Mouse (Mus musculus) lung, postnatal 14 days (tissue): Measurements from ENCODE around the gene Maff.

Experiments used
- DNase-seq: peaks from one replicate; pipeline ENCODE4 v3.0.0; 2021

Maff gene

DNA sequence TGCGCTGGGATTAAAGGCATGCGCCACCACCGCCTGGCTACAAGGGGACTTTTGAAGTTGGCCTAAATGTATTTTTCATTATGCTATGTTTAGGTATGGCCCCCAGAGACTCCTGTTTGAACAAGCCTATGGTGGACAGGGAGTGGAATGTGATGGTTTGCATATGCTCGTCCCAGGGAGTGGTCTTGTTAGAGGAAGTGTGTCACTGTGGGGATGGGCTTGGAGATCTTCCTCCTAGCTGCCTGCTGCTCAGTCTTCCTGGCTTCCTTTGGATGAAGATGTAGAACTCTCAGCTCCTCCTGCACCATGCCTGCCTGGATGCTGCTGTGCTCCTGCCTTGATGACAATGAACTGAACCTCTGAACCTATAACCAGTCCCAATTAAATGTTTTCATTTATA lies 15.9 kb upstream of the Maff start:
- no peak for DNase-seq

DNA sequence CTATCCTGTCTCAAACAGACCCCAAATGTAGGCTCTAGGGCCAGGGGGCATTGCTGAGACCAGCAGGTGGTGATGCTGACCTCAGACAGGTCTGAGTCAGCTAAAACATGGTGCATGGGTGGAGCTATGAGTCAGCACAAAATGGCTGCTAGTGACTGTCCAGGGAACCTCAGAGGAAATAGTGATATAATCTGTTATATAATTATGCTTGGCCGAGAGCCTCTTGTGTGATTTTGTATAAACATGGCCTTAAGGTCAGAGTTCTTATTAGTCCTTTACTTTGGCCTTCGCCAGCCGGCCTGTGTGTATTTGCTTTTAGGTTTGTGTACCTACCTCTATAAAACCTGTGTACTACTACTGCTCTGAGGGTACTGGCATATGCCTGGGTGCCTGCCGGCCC lies 13.0 kb upstream of the Maff start:
- DNase-seq, result no peak

DNA sequence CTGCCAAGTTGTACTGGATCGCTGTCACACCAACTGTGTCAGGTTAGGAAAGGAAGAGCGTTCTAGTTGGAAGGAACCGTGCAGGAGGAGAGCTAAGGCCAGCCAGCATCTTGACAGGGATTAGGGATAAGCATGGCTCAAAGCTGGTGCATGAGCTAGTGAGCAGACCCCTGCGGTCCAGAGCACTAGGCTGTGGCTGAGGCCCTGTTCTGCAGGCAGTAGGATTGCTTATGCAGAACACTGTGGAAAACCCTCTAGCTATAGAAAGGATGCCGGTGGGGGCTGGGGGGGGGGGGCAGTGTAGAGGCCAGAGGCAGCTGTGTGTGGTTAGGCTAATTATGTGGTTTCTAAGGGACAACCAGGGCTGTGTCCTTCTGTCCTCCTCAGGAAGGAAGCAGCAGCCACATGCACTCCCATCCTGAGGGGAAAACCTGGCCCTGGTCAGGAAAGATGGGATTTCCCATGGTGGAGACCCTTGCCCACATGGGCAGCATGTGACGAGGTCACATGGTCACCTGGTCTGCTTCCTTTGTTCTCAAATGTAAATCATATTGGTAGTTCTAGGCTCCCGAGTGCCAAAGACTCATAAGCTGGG lies 11.3 kb upstream of the Maff start:
- DNase-seq, result no peak

DNA sequence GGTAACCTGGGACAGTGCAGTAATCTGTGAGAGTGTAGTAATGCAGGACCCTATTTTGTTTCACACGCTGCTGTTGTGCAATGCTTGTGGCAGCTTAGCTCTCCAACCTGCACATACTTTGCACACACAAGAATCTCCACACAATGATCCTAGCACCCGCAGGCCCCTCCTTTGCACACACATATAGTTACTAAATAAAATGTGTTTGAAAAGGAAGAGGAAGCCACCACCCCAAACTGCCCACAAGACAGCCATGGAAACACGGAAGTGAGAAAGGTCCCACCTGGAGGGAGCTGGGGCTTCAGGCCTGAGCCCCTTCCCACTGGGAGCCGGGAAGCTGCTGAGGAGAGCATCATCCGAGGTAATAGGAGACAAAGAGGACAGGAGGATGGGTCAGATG lies 7.4 kb upstream of the Maff start:
- DNase-seq, result no peak

DNA sequence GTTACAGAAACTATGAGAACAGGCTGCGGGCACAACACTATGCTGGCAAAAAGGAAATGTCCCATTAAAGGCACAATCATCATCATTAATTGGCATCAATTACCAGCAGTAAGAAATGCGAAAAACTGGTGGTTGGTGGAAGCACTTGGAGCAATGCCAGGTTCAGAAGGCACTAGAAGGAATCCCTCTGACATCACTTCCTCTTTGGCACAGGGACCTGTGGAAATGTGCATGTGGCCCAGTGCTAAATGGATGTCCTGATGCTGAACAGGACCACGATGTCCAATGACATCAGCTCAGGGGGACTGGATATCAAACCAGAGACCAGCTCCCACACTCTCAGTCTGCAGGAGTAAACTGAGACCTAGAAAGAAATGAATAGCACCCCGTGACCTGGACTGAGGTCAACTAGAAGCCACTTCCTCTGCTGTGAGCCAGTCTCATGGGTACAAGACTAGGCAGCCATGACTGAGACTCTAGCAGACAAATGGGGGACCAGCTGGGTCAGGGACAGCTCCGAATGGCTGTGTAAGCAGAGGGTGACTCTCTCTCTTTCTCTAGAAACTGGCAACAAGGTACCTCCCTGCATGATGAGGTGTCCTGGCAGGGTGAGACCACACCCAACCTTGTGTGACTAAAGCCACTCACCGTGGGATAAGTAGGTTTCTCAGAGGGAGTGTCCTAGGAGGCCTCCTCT lies 3.6 kb upstream of the Maff start:
- no peak for DNase-seq

DNA sequence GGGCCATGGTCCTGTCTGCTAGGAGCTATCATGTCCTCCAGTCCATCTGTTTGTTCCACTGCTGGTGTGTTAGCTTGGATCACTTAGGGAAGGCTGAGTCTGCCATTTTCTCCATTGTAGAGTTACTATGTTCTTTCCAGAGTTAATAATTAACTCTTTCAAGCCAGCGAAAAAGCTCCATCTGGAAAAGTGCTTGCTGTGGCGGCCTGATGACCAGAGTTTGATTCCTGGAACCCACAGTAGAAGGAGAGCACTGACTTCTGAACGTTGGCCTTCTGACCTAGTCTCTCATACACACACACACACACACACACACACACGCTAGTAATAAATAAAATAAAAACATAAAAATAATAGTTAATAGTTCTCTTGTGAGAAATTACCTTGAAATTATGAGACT lies 1.8 kb upstream of the Maff start:
- DNase-seq, result no peak

DNA sequence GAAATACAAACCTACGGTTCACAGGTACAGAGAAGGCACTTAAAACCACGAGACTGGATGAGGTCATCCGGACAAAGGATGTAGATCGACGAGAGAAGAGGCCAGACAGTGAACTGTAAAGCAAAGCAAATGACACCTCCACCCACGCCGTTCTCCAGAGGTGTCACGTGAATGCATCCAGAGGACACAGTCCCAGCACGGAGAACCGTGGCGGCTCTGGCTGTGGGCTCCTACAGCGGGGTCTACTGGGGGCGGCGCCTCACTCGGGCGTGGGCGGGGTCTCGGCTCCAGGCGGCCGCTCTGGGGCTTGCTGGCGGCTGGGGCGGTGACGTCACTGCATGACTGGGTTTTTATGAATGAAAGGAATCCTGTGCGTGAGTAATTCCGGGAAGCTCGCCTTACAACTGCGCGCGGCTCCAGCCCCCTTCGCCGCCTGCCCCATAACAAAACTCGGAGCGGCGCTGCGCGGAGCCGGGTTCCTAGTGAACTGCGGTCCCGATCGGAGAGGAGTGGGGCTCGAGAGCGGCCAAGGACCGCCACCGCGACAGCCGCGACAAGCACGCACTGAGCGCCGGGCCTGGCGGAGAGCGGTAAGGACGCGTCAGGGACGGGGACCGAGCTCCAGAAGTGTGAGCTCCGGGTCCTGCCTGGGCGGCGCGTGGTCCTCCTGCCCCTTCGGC lies 884 bp downstream of the Maff start:
- peak; percentile 95 for DNase-seq

DNA sequence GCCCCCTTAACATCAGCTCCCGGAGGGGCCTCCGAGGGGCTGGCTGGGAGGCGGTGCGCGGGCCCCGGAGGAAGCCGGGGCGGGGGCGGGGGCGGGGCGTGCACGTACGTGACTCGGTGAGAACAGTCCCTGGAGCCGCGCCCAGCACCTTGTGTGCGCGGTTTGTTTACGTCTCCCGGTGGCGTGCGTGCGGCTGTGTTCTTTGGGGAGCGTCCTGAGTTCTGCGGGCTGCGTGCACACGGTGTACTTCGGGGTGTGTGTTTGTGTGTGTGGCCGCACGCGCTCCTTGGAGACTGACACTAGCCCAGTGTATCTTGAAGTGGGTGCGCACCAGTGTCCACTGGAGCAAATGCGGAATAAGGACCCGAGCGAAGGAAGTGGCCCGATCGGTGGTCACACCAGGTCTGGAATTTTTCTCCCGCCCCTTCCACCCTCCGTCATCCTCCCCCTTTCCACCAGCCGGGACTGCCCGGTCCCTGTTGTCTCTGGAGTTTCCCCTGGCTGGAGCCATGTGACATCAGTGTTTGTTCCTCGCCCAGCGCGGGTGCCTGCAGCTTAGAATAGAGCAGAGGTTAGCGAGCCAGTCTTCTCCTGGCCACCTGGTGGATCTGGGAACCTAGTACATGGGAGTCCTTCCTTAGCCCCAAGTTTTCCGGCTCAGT lies 1.6 kb downstream of the Maff start:
- peak; percentile 82 for DNase-seq

DNA sequence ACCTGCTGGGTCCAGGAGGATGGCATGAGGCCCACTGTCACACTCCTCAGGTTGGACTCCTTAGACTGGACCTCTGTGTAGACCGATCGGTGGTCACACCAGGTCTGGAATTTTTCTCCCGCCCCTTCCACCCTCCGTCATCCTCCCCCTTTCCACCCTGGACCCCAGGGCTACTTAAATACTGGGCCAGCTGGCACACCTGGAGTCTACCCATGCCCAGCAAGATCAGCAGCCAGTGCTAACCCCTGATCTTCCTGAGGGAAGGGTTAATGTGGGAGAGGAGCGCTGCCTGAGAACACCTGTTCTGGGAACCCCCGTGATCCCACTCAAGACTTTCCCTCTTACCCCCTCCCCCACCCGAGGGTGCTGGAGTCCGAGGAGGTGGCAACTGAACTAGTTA lies 2.2 kb downstream of the Maff start:
- no peak for DNase-seq

DNA sequence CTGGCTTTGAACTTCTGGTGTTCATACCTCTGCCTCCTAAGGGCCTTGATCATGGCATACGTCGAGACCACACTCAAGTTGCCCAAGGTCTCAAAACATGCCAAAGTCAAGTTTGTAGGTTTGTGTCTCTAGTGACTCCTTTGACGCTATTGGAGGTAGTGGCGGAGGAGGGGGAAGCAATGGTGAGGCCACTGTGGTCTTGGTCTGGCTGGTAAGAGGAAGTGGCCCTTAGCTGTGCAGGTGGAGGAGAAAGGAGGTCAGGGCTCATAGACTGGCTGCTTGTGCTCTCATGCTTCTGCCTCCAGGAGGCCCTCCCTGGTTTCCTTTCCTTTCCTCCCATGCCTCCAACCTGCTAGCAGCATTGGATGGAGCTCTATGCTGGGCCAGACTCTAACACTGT lies 4.4 kb downstream of the Maff start:
- DNase-seq, result no peak

DNA sequence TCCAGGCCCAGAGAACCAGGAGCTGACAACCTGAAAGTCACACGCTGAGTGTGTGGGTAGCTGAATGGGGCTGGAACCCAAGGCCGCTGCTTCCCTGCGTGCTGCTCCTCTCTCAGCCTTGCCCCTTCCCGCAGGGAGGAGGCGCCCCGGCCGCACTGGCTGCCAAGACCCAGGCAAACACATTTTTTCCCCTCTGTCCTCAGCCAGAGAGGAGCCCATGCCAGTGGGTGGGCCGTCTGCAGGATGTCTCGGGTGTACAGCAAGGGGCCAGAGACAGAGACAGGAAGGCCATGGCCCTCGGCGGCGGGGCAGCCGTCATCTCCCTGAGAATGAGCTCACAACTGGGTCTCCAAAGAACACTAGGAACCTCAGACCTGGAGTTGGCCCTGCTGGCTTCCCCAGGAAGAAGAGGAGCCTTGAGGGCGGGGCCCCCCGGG lies 4.9 kb downstream of the Maff start:
- peak; percentile 81 for DNase-seq

DNA sequence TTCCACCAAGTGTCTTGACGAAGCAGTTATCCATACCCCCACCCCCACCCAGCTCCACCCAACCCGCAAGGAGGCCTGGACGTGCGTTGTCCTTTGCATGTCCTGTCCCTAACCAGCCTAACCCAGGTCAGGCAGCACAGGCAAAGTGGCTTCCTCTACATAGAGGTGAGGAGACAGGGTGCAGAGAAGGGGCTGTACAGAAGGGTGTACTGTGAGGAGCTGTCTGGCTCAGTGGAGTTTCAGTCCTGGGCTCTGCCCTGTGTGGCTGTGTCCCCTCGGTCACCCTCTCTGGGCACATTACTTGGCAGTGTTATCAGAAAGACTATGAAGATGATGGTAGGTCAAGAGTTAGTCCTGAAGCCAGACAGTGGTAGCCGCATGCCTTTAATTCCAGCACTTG lies 6.1 kb downstream of the Maff start:
- DNase-seq, result no peak

DNA sequence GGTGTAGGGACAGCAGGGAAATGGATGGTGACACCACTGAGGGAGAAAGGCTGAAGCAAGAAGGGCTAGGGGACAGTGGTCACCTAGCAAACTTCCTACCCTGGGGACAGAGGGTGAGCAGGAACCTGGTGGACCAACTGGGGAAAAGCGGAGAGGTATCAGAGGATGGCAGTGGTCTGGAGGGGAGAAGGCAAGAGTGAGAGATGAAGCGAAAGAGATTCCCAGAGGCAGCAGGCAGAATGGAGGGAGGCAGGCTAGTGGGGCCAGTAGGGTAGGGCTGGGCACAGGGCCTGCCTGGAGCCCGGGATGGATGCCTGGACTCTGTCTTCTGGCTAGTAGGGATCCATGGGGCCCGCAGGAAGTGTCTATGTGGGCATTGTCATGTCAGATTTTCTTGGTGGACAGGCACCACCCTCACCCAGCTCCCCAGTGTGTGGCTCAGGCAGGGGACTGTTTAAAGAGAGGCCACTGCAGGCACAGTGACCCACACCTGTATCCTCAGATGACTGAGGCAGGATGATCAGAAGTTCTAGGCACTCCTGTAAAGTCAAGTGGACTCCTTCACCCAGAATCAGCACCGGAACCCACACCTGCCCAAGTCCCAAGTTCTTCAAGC lies 7.4 kb downstream of the Maff start:
- no peak for DNase-seq

DNA sequence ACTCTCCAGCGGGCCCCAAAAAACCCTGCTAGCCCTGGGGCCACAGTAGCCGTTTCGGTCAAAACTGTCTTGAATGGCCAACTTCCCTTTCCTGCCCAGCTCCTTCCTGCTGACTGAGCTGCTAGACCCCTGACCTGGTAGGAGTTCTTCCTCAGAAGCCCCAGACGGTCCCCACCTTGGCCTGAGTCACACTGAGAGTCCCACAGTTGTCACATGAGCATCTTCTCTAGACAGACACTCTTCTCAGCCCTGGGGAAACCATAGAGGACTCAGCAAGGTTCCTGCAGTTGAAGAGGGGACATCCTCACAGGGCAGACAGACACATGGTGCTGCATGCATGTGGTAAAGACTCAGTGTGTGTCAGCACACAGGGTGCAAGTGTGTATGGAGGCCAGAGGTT lies 8.2 kb downstream of the Maff start:
- DNase-seq, result no peak

DNA sequence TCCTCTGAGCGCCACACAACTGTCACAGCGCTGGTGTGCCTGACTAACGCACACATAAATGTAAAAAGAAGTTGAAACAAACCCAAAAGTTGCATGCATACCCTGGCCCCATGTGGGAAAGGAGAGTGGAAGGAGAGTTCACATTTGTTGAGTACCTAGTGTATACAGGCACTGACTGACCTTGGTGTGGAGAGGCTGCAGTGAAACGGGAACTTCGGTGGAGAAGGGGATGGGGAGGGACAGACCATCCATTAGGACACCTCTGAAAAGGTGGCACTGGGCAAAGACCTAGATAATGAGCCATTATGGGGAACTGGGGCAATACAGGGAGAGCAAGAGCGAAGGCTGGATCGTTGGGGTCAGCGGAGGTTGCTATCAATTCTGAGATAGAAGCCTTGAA lies 10.1 kb downstream of the Maff start:
- no peak for DNase-seq

DNA sequence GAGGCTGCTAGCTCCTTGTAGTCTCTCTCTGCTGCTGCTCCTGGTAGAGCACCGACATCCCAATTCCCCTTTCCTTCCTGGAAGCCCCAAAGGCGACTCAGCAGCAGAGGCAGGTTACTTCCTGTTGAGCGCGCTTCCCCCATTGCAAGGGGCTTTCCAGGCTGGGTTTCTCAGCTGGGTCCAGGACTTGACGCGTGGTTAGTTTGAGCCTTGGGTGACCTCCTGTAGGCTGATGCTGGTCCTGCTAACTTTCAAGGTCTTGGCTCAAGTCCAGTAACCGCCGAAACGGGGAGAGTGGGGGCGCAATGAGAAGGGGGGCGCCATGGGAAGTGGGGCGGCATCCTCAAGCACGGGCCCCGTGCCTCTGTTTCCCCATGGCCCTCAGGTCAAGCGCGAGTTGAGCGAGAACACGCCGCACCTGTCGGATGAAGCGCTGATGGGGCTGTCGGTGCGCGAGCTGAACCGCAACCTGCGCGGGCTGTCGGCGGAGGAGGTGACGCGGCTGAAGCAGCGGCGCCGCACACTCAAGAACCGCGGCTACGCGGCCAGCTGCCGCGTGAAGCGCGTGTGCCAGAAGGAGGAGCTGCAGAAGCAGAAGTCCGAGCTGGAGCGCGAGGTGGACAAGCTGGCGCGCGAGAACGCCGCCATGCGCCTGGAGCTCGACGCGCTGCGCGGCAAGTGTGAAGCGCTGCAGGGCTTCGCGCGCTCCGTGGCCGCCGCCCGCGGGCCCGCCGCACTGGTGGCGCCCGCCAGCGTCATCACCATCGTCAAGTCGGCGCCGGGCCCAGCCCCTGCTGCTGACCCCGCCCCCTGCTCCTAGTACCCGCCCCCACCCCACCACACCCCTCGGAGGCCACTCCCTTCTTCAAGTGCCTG lies 10.9 kb downstream of the Maff start:
- peak; percentile 82 for DNase-seq

DNA sequence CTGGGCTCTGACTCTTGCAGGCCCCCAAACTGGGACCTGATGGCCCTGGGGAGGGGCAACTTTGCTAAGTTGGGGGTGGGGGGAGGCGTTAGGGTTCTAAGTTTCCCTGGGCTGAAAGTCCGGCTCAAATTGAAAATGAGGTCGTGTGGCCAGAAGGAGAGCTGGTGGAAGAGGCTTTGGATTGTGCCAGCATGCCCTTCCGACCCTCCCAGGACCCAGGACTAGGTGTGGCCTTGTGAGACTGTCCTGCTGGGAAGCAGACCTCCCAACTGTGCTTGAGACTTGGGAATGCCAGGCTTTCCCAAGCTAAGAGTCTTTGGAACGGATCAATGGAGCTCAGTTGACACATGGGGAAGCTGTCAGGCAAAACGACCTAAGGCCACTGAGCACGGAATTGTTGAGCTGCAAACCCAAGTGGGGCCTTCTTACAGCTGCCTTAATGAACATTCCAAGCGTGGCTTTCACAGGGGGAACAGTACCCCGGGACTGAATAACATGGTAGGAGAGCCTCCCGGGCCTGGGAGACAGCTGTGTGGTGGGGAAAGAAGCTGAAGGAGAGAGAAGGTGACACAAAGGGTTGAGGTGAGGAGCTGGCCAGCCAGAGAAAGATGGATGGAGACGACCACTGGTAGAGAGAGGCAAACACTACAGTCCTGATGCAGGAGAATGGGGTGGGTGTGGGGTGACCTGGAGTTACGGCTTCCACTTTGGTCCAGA lies 11.7 kb downstream of the Maff start:
- DNase-seq, result no peak

DNA sequence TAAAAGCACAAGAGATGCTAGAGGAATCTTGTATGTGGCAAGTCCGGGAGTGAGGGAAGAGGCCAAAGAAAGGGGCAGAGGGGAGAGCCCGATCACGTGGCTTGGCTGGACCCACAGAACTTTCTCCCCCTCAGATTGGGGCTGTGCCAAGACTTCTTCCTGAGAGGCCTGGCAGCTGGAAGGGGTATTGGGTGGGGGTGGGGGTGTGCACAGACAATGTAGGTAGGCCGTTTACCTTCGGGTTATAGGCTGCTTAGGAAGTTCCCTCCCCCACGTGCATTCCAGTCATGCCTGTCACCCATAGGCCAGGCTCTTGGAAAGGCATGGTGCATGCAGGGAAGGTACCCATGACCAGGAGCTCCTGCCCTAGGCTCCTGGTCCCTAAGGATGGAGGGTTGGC lies 13.5 kb downstream of the Maff start:
- peak; percentile 59 for DNase-seq

DNA sequence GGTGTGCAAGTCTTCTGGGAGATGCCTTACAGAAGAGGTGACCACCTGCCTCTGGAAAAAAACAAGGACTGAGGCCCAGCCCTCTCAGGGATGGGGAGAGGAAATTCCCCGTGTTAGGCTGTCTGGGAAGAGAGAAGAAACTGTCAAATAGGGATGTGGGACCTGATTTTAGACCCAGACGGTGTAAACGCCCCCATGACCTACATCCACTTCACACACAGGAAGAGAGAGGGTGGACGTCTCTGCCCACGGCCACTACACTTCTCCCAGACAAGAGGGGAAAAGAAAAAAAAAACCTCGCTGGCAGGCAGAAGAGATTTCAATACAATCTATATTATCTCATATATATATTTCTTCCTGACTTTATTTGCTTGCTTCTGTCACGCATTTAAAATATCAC lies 13.9 kb downstream of the Maff start:
- DNase-seq, result no peak

DNA sequence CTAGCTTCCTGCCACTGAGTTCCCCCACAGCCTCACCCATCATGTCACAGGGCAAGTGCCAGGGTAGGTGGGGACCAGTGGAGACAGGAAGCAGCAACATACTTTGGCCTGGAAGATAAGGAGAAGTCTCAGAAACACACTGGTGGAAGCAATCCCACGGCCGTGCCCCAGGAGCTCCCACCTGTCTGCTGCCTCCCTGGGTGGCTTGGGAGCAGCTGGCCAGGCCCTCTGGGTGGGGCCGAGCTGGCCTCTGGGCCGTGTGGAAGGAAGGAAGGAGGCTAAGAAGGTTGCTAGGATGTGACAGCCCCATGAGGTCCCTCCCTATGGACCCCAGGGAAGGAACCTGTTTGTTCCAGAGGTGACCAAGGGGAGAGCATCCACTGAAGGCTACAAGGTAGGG lies 14.6 kb downstream of the Maff start:
- no peak for DNase-seq

DNA sequence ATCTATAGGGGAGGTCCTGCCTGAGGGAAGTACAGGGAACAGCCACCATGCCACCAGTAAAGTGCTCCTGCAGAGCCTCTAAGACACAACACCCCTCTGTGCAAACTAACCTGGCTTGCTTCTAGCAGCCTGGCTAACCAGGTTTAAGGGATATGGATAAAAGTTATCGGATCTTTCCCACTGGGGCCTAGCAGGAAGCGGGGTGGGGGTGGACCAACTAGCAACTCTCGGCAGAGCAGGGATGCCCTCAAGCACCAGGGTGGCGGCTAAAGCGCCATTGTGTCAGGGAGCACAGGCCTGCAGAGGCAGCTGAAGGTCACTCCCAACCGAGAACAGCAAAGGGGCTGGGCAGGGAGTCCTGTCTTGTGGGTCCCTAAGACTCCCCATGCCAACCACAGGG lies 17.7 kb downstream of the Maff start:
- DNase-seq, result no peak

DNA sequence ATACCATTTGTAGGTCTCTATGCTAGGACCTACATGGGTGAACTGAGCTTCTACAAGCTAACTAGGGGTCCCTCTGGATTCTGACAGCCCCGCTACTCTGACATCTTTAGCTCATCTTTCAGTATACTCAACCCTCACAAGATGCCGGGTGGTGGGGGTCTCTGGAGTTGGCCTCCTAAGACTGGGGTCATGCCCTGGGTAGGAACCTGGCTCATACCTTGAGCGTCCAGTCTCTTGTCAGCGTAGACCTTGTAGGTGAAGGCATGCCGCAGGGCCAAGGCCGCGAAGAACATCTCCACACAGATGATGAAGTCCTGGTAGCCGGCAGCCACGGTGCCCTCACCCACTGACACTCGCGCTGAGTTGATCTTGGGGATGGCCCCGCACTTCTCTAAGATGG lies 18.6 kb downstream of the Maff start:
- DNase-seq, result no peak
